Mouse (Mus musculus) bone marrow, adult 2 months (tissue): ENCODE results near the gene Snap91.

Source experiments
- CTCF ChIP-seq: fragments of 200-500 bp; IDR thresholded peaks from 2 replicates; pipeline ENCODE4 v1.5.1; 2011; ENCODE audit warnings: low read length, control low read depth; ENCODE audit not compliant: control insufficient read depth, insufficient read depth
- POLR2A ChIP-seq: fragments of 200-500 bp; IDR thresholded peaks from 2 replicates; pipeline ENCODE4 v1.6.1; 2011; ENCODE audit warnings: low read depth, mild to moderate bottlenecking, control low read depth, low read length, borderline replicate concordance; ENCODE audit not compliant: control insufficient read depth

- no peak for TF ChIP-seq CTCF
- no peak for TF ChIP-seq POLR2A
These were observed 45.2 kb upstream of the Snap91 start for GRCm38 (mm10) chr9:86925688-86926087.
